9 mouse cellular contexts compared by ENCODE assay signal in genomic region chr5:89701241-89702007, GRCm38 (mm10).
DNase-seq lines count a peak whose midpoint lies in the region; ATAC-seq and TF ChIP-seq lines count a peak whose summit lies in the region.
"Had no signal": no experiment of that assay in that cellular context is flagged by ENCODE, and none has a peak within 500 bp of the region (broad histone marks: within the 10 kb centered on the region; RNA-seq: fewer than 3 reads in every experiment).

No protein-coding gene starts in this region.

- 0 out of 2 replicates have a peak, but pooled peaks cover 4% of the 10 kb centered on the region for H3K36me3 ChIP-seq in hindbrain, embryonic 13.5 days
- H3K36me3 ChIP-seq in hindbrain, embryonic 11.5 days (ENCODE audit: control insufficient read depth, insufficient read depth, low read length): no peaks in the 10 kb centered on the region
- no peaks in the 10 kb centered on the region for H3K36me3 ChIP-seq in heart, embryonic 13.5 days
- H3K36me3 ChIP-seq in midbrain, postnatal 0 days (ENCODE audit: insufficient read depth, low read length): no peaks in the 10 kb centered on the region

- H3K27me3 ChIP-seq in hindbrain, embryonic 13.5 days: no peaks in the 10 kb centered on the region
- no peaks in the 10 kb centered on the region for H3K27me3 ChIP-seq in hindbrain, embryonic 11.5 days (ENCODE audit: control insufficient read depth, insufficient read depth, low read length)
- H3K27me3 ChIP-seq in heart, embryonic 13.5 days (replicated peaks): no peaks in the 10 kb centered on the region
- no peaks in the 10 kb centered on the region for H3K27me3 ChIP-seq in midbrain, postnatal 0 days (ENCODE audit: insufficient read depth, low read length)
- H3K27me3 ChIP-seq: CH12.LX had no signal

- H3K9me3 ChIP-seq in hindbrain, embryonic 13.5 days: no peaks in the 10 kb centered on the region
- no peaks in the 10 kb centered on the region for H3K9me3 ChIP-seq in hindbrain, embryonic 11.5 days (ENCODE audit: control insufficient read depth, low read length)
- no peaks in the 10 kb centered on the region for H3K9me3 ChIP-seq in heart, embryonic 13.5 days
- H3K9me3 ChIP-seq in midbrain, postnatal 0 days (ENCODE audit: low read length): no peaks in the 10 kb centered on the region

- no peak overlapping the region for H3K4me2 ChIP-seq in hindbrain, embryonic 13.5 days
- H3K4me2 ChIP-seq in hindbrain, embryonic 11.5 days (replicated peaks; ENCODE audit: low read depth, low read length): no peak overlapping the region
- H3K4me2 ChIP-seq in heart, embryonic 13.5 days: no peak overlapping the region
- H3K4me2 ChIP-seq in midbrain, postnatal 0 days (ENCODE audit: low read depth, low read length, poor library complexity, severe bottlenecking): no peak overlapping the region

- H3K9ac ChIP-seq in hindbrain, embryonic 13.5 days: no peak overlapping the region
- no peak overlapping the region for H3K9ac ChIP-seq in hindbrain, embryonic 11.5 days (ENCODE audit: low read depth, low read length)
- H3K9ac ChIP-seq in heart, embryonic 13.5 days: no peak overlapping the region
- H3K9ac ChIP-seq in midbrain, postnatal 0 days (replicated peaks; ENCODE audit: low read length, poor library complexity, severe bottlenecking): no peak overlapping the region

- H3K4me3 ChIP-seq in hindbrain, embryonic 13.5 days: no peak overlapping the region
- no peak overlapping the region for H3K4me3 ChIP-seq in hindbrain, embryonic 11.5 days (ENCODE audit: low read depth, low read length)
- H3K4me3 ChIP-seq in heart, embryonic 13.5 days: no peak overlapping the region
- H3K4me3 ChIP-seq in midbrain, postnatal 0 days (ENCODE audit: low read depth, low read length): no peak overlapping the region

- peaks cover 13% of the 10 kb centered on the region for H3K4me1 ChIP-seq in hindbrain, embryonic 13.5 days (replicated peaks)
- no peaks in the 10 kb centered on the region for H3K4me1 ChIP-seq in hindbrain, embryonic 11.5 days (replicated peaks; ENCODE audit: control insufficient read depth, insufficient read depth, low read length)
- H3K4me1 ChIP-seq in heart, embryonic 13.5 days: peaks cover 34% of the 10 kb centered on the region
- H3K4me1 ChIP-seq in midbrain, postnatal 0 days (ENCODE audit: insufficient read depth, low read length): no peaks in the 10 kb centered on the region

- peak overlapping the region; percentile 63 for H3K27ac ChIP-seq in hindbrain, embryonic 13.5 days
- H3K27ac ChIP-seq in hindbrain, embryonic 11.5 days (ENCODE audit: low read depth, low read length): no peak overlapping the region
- peak overlapping the region; percentile 51 for H3K27ac ChIP-seq in heart, embryonic 13.5 days (replicated peaks)
- H3K27ac ChIP-seq in midbrain, postnatal 0 days (ENCODE audit: low read depth, low read length): no peak overlapping the region

- 52% methylated on average over 9 of the region's 9 CpGs for WGBS in hindbrain, embryonic 13.5 days
- WGBS in hindbrain, embryonic 11.5 days: 90% methylated on average over 9 of the region's 9 CpGs
- WGBS in heart, embryonic 13.5 days: 37% methylated on average over 9 of the region's 9 CpGs
- 49% methylated on average over 9 of the region's 9 CpGs for WGBS in midbrain, postnatal 0 days

- no peak for DNase-seq in hindbrain, embryonic 11.5 days (ENCODE audit: low spot score)
- peak; percentile 34 for DNase-seq in cerebellum, adult 11-12 months
- DNase-seq in layer of hippocampus, postnatal 10 days (ENCODE audit: low spot score in 2 of 2): peak; percentile 81 to 87
- peak; percentile 96 for DNase-seq in midbrain, postnatal 0 days (ENCODE audit: low spot score)
- no peak for DNase-seq in spleen, adult 12 weeks (ENCODE audit: low spot score)

- no peak for TF ChIP-seq CTCF in midbrain, postnatal 0 days (IDR thresholded peaks at IDR 0.05)

- ATAC-seq in hindbrain, embryonic 13.5 days (ENCODE audit: low FRiP score): peak; percentile 89
- no peak; the same call in 1 of the 2 replicates for ATAC-seq in hindbrain, embryonic 11.5 days (ENCODE audit: low FRiP score)
- peak; percentile 46; the same call in 1 of the 2 replicates for ATAC-seq in heart, embryonic 13.5 days (ENCODE audit: extremely low read depth, insufficient number of reproducible peaks, low FRiP score, low TSS enrichment)
- peak; percentile 88 for ATAC-seq in midbrain, postnatal 0 days (ENCODE audit: low FRiP score)
- no peak for ATAC-seq in megakaryocyte, adult 5-6 weeks (ENCODE audit: poor library complexity, severe bottlenecking)

Comparison
In these comparisons a context has a peak if more than half of its experiments do, and no peak if none do; other contexts are left out.
1. ATAC-seq: peak in hindbrain, embryonic 13.5 days (single experiment), heart, embryonic 13.5 days (single experiment) and midbrain, postnatal 0 days (single experiment); none in hindbrain, embryonic 11.5 days (single experiment) and megakaryocyte, adult 5-6 weeks (single experiment).
2. H3K27ac ChIP-seq: peak in hindbrain, embryonic 13.5 days (single experiment) and heart, embryonic 13.5 days (single experiment); none in hindbrain, embryonic 11.5 days (single experiment) and midbrain, postnatal 0 days (single experiment).
3. DNase-seq: peak in cerebellum, adult 11-12 months (single experiment), layer of hippocampus, postnatal 10 days (2 of 2) and midbrain, postnatal 0 days (single experiment); none in hindbrain, embryonic 11.5 days (single experiment) and spleen, adult 12 weeks (single experiment).